Mouse (Mus musculus): ENCODE measurements around the gene Pex3. TPM values are rescaled to one million over a fixed set of nuclear protein-coding genes. Genes with fewer than 3 reads are reported as not detected.

Gene Pex3
- total RNA-seq, 1 experiment = 14.8 TPM

DNA sequence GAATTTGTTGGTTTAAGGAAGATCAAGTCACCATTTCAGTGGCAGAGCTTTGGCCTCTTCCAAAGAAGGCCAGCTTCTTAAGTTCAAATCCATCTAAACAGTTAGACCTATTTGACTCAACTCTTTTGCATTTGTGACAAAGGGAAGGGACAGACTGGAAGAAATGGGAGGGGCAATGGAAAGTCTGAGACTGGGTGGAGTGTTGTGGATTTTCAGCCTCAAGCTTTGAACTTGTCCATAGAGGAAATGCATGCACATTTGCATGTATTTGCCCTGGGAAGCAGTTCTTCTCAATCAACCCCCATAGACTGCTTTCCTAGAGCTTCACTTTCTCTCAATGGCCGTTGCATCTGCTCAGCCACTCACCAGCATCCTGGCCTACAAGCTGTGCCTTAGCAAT, 1.4 kb upstream of the Pex3 start:
- peak overlapping the region; percentile 47; the same call in 1 of the 2 replicates for H3K27ac ChIP-seq (ENCODE audit: insufficient read depth, low read depth, low read length, poor library complexity, severe bottlenecking)
- H3K36me3 ChIP-seq (ENCODE audit: control insufficient read depth, insufficient read depth, low read length, poor library complexity, severe bottlenecking) = peaks cover 3% of the 10 kb centered on the region; the same call in 1 of the 2 replicates
- TF ChIP-seq ZNF384 (IDR thresholded peaks at IDR 0.05; ENCODE audit: low read depth, low read length) (no peak), MAFK (IDR thresholded peaks at IDR 0.05; ENCODE audit: insufficient read depth, low read depth, low read length) (no peak), ZC3H11A (IDR thresholded peaks at IDR 0.05; ENCODE audit: borderline replicate concordance, low read depth, low read length) (no peak)
- H3K9ac ChIP-seq (ENCODE audit: insufficient read depth, low read depth, low read length, poor library complexity, severe bottlenecking) = no peak overlapping the region
- no peak for DNase-seq (ENCODE audit: low read depth, low spot score)
- no peaks in the 10 kb centered on the region; a peak in 1 of 4 replicates for H3K4me1 ChIP-seq (ENCODE audit: control insufficient read depth in 2 of 2, insufficient read depth in 2 of 2, low read length in 2 of 2, poor library complexity in 1 of 2)
- H3K9me3 ChIP-seq (ENCODE audit: control insufficient read depth, insufficient read depth, low read depth, low read length) = no peaks in the 10 kb centered on the region
- in situ Hi-C loops (cut with MboI; ENCODE audit: low sequenced_read_pairs in 2 of 2, unreplicated experiment in 2 of 2) = loop anchor here (25.0 kb wide), 1 partner anchor 833 kb away; no protein-coding TSS in a partner anchor
- no peak overlapping the region for H3K4me3 ChIP-seq (ENCODE audit: insufficient read depth in 1 of 2, low read depth in 1 of 2, low read length in 2 of 2, poor library complexity in 1 of 2, severe bottlenecking in 1 of 2)

DNA sequence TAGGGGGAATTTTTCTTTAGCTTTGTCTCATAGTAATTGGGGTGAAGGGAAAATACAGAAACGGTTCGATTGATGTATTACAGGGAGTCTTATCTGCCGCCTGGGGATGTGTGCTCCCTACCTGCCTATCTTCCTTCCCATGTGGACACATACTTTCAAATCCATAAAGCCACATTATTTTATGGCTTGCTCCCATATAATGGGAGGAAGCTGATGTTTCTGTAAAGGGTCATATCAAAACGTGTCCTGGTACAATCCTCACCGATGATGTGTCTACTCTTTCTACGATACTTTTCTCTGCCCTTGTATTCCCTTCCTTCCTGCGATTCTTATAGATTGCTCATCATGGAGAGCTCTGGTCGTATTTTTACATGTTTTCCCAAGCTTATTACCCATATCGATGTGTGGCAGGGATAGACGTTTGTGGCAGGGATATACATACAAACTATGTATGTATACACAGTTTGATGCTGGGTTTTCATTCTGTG, 600 bp upstream of the Pex3 start:
- in situ Hi-C loops (cut with MboI; ENCODE audit: low sequenced_read_pairs in 2 of 2, unreplicated experiment in 2 of 2) = loop anchor here (25.0 kb wide), 1 partner anchor 834 kb away; no protein-coding TSS in a partner anchor
- no peak overlapping the region for H3K27ac ChIP-seq (ENCODE audit: insufficient read depth, low read depth, low read length, poor library complexity, severe bottlenecking)
- peaks cover 3% of the 10 kb centered on the region; the same call in 1 of the 2 replicates for H3K36me3 ChIP-seq (ENCODE audit: control insufficient read depth, insufficient read depth, low read length, poor library complexity, severe bottlenecking)
- TF ChIP-seq ZNF384 (IDR thresholded peaks at IDR 0.05; ENCODE audit: low read depth, low read length) = no peak
- no peak for TF ChIP-seq ZC3H11A (IDR thresholded peaks at IDR 0.05; ENCODE audit: borderline replicate concordance, low read depth, low read length)
- TF ChIP-seq MAFK (IDR thresholded peaks at IDR 0.05; ENCODE audit: insufficient read depth, low read depth, low read length) = no peak
- no peak for TF ChIP-seq CHD2 (IDR thresholded peaks at IDR 0.05; ENCODE audit: low read depth, low read length)
- TF ChIP-seq HCFC1 (IDR thresholded peaks at IDR 0.05; ENCODE audit: borderline replicate concordance, insufficient read depth, low read length) = no peak
- H3K9me3 ChIP-seq (ENCODE audit: control insufficient read depth, insufficient read depth, low read depth, low read length) = no peaks in the 10 kb centered on the region
- H3K9ac ChIP-seq (ENCODE audit: insufficient read depth, low read depth, low read length, poor library complexity, severe bottlenecking) = peak overlapping the region; percentile 99
- no peak for DNase-seq (ENCODE audit: low read depth, low spot score)
- peak overlapping the region; percentile 84 to 99 for H3K4me3 ChIP-seq (ENCODE audit: insufficient read depth in 1 of 2, low read depth in 1 of 2, low read length in 2 of 2, poor library complexity in 1 of 2, severe bottlenecking in 1 of 2)
- no peaks in the 10 kb centered on the region; a peak in 1 of 4 replicates for H3K4me1 ChIP-seq (ENCODE audit: control insufficient read depth in 2 of 2, insufficient read depth in 2 of 2, low read length in 2 of 2, poor library complexity in 1 of 2)

DNA sequence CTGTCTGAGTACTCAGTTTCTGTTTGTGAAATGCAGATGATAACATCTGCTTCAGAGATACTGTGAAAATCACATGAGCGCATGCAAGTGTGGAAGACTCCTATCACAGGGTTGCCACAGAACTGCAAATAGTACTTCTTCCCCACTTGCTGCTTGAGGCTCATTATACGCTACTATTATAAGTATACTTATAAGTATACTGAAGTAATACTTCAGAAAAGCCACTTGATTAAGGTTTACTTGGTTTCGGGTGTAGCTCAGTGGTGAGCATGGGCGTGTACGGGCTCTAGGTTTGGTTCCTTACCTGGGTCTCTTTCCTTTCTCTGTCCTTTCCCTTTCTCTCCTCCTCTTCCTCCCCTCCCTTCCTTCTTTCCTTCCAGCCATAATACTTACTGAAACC, 11.2 kb downstream of the Pex3 start:
- Histone ChIP-seq H3K4me3 (ENCODE audit: insufficient read depth in 1 of 2, low read depth in 1 of 2, low read length in 2 of 2, poor library complexity in 1 of 2, severe bottlenecking in 1 of 2) (no peak overlapping the region), H3K4me1 (ENCODE audit: control insufficient read depth in 2 of 2, insufficient read depth in 2 of 2, low read length in 2 of 2, poor library complexity in 1 of 2) (no peaks in the 10 kb centered on the region), H3K9me3 (ENCODE audit: control insufficient read depth, insufficient read depth, low read depth, low read length) (no peaks in the 10 kb centered on the region), H3K9ac (ENCODE audit: insufficient read depth, low read depth, low read length, poor library complexity, severe bottlenecking) (no peak overlapping the region), H3K27ac (ENCODE audit: insufficient read depth, low read depth, low read length, poor library complexity, severe bottlenecking) (no peak overlapping the region), H3K36me3 (ENCODE audit: control insufficient read depth, insufficient read depth, low read length, poor library complexity, severe bottlenecking) (no peaks in the 10 kb centered on the region)
- in situ Hi-C loops (cut with MboI; ENCODE audit: low sequenced_read_pairs in 2 of 2, unreplicated experiment in 2 of 2) = no loop called here
- no peak for DNase-seq (ENCODE audit: low read depth, low spot score)
- no peak for TF ChIP-seq ZNF384 (IDR thresholded peaks at IDR 0.05; ENCODE audit: low read depth, low read length)
- no peak for TF ChIP-seq MAFK (IDR thresholded peaks at IDR 0.05; ENCODE audit: insufficient read depth, low read depth, low read length)
- TF ChIP-seq HCFC1 (IDR thresholded peaks at IDR 0.05; ENCODE audit: borderline replicate concordance, insufficient read depth, low read length) = no peak
- TF ChIP-seq CHD2 (IDR thresholded peaks at IDR 0.05; ENCODE audit: low read depth, low read length) = no peak
- TF ChIP-seq ZC3H11A (IDR thresholded peaks at IDR 0.05; ENCODE audit: borderline replicate concordance, low read depth, low read length) = no peak

DNA sequence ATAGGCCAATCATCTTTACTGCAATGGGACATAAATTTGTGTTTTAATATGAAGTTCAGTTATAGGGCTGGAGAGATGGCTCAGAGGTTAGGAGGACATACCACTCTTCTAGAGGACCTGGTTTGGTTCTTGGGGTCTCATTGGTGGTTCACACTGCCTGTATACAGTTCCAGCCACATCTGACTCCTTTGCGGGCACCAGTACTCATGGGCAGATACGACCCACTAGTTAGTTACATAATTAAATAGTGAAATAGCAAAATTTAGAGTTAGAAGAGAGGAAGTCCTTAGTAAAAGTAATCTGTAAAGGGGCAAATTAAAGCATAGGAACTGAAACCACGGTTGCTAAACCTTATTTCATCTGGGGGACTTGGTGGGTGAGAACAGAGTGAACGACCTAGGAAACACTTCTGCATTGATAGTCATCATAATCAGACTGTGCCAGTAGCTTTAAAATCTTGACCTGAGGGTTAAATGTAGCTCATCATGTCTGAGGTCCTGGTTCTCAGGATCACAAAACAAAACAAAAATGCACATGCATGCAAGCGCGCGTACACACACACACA, 13.1 kb downstream of the Pex3 start:
- no peaks in the 10 kb centered on the region for H3K9me3 ChIP-seq (ENCODE audit: control insufficient read depth, insufficient read depth, low read depth, low read length)
- in situ Hi-C loops (cut with MboI; ENCODE audit: low sequenced_read_pairs in 2 of 2, unreplicated experiment in 2 of 2) = no loop called here
- TF ChIP-seq MAFK (IDR thresholded peaks at IDR 0.05; ENCODE audit: insufficient read depth, low read depth, low read length) (no peak), ZC3H11A (IDR thresholded peaks at IDR 0.05; ENCODE audit: borderline replicate concordance, low read depth, low read length) (no peak), HCFC1 (IDR thresholded peaks at IDR 0.05; ENCODE audit: borderline replicate concordance, insufficient read depth, low read length) (no peak)
- no peaks in the 10 kb centered on the region for H3K4me1 ChIP-seq (ENCODE audit: control insufficient read depth in 2 of 2, insufficient read depth in 2 of 2, low read length in 2 of 2, poor library complexity in 1 of 2)
- no peak overlapping the region for H3K9ac ChIP-seq (ENCODE audit: insufficient read depth, low read depth, low read length, poor library complexity, severe bottlenecking)
- no peak for DNase-seq (ENCODE audit: low read depth, low spot score)
- H3K36me3 ChIP-seq (ENCODE audit: control insufficient read depth, insufficient read depth, low read length, poor library complexity, severe bottlenecking) = no peaks in the 10 kb centered on the region
- no peak overlapping the region for H3K27ac ChIP-seq (ENCODE audit: insufficient read depth, low read depth, low read length, poor library complexity, severe bottlenecking)
- no peak overlapping the region for H3K4me3 ChIP-seq (ENCODE audit: insufficient read depth in 1 of 2, low read depth in 1 of 2, low read length in 2 of 2, poor library complexity in 1 of 2, severe bottlenecking in 1 of 2)

DNA sequence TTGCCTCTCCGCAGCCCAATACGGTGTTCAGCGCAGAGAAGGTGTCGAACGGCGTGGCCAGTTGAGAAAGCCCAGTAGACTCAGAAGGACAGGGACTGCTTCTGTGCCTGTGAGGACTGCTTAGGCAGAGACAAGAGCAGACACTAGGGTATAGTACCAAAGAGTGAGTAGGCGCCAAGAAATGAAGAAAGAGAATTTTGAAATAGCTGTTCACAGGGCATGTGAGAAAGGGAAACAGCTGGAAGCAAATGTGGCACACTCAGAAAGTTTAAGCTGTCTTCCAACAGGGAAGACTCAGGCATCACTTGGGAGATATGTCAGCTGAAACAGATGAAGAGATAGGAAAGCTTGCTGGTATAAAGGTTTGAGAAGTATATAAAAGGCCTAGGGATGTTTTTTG, 16.2 kb downstream of the Pex3 start:
- in situ Hi-C loops (cut with MboI; ENCODE audit: low sequenced_read_pairs in 2 of 2, unreplicated experiment in 2 of 2) = no loop called here
- H3K9me3 ChIP-seq (ENCODE audit: control insufficient read depth, insufficient read depth, low read depth, low read length) = no peaks in the 10 kb centered on the region
- DNase-seq (ENCODE audit: low read depth, low spot score) = no peak
- no peaks in the 10 kb centered on the region for H3K4me1 ChIP-seq (ENCODE audit: control insufficient read depth in 2 of 2, insufficient read depth in 2 of 2, low read length in 2 of 2, poor library complexity in 1 of 2)
- H3K4me3 ChIP-seq (ENCODE audit: insufficient read depth in 1 of 2, low read depth in 1 of 2, low read length in 2 of 2, poor library complexity in 1 of 2, severe bottlenecking in 1 of 2) = no peak overlapping the region
- no peak overlapping the region for H3K9ac ChIP-seq (ENCODE audit: insufficient read depth, low read depth, low read length, poor library complexity, severe bottlenecking)
- H3K36me3 ChIP-seq (ENCODE audit: control insufficient read depth, insufficient read depth, low read length, poor library complexity, severe bottlenecking) = no peaks in the 10 kb centered on the region
- no peak overlapping the region for H3K27ac ChIP-seq (ENCODE audit: insufficient read depth, low read depth, low read length, poor library complexity, severe bottlenecking)
- TF ChIP-seq HCFC1 (IDR thresholded peaks at IDR 0.05; ENCODE audit: borderline replicate concordance, insufficient read depth, low read length) (no peak), MAFK (IDR thresholded peaks at IDR 0.05; ENCODE audit: insufficient read depth, low read depth, low read length) (no peak), ZC3H11A (IDR thresholded peaks at IDR 0.05; ENCODE audit: borderline replicate concordance, low read depth, low read length) (no peak), CHD2 (IDR thresholded peaks at IDR 0.05; ENCODE audit: low read depth, low read length) (no peak), ZNF384 (IDR thresholded peaks at IDR 0.05; ENCODE audit: low read depth, low read length) (no peak)
